Mouse (Mus musculus): ENCODE measurements around the gene Chchd3.

Chchd3 gene

GRCm38 (mm10) chr6:32801776-32802175, 258.3 kb downstream of the Chchd3 start:
- no peak for DNase-seq (ENCODE audit: low read depth, low spot score)

GRCm38 (mm10) chr6:32797525-32797924, 262.5 kb downstream of the Chchd3 start:
- no peak for DNase-seq (ENCODE audit: low read depth, low spot score)

GRCm38 (mm10) chr6:32795653-32796500, 264.2 kb downstream of the Chchd3 start:
- DNase-seq (ENCODE audit: low read depth, low spot score) = peak; percentile 50

GRCm38 (mm10) chr6:32793575-32793974, 266.5 kb downstream of the Chchd3 start:
- no peak for DNase-seq (ENCODE audit: low read depth, low spot score)

- no peak for DNase-seq (ENCODE audit: low read depth, low spot score)
These were observed 266.9 kb downstream of the Chchd3 start for GRCm38 (mm10) chr6:32793163-32793562.

GRCm38 (mm10) chr6:32790487-32790886, 269.6 kb downstream of the Chchd3 start:
- DNase-seq (ENCODE audit: low read depth, low spot score) = no peak

- DNase-seq (ENCODE audit: low read depth, low spot score) = no peak
These were observed 272.7 kb downstream of the Chchd3 start for GRCm38 (mm10) chr6:32787399-32787798.

- DNase-seq (ENCODE audit: low read depth, low spot score) = no peak
These were observed 273.9 kb downstream of the Chchd3 start for GRCm38 (mm10) chr6:32786196-32786595.

- no peak for DNase-seq (ENCODE audit: low read depth, low spot score)
These were observed 277.0 kb downstream of the Chchd3 start for GRCm38 (mm10) chr6:32783102-32783501.

- DNase-seq (ENCODE audit: low read depth, low spot score) = peak; percentile 84
These were observed 279.5 kb downstream of the Chchd3 start for GRCm38 (mm10) chr6:32780602-32781001.

- DNase-seq (ENCODE audit: low read depth, low spot score) = peak; percentile 36
These were observed 283.7 kb downstream of the Chchd3 start for GRCm38 (mm10) chr6:32776384-32776783.

GRCm38 (mm10) chr6:32754524-32754923, 305.5 kb downstream of the Chchd3 start:
- peak; percentile 86 for DNase-seq (ENCODE audit: low read depth, low spot score)

- DNase-seq (ENCODE audit: low read depth, low spot score) = peak; percentile 42
These were observed 310.2 kb downstream of the Chchd3 start for GRCm38 (mm10) chr6:32749821-32750220.

GRCm38 (mm10) chr6:32748777-32749176, 311.3 kb downstream of the Chchd3 start:
- peak; percentile 49 for DNase-seq (ENCODE audit: low read depth, low spot score)

GRCm38 (mm10) chr6:32747333-32747732, 312.7 kb downstream of the Chchd3 start:
- DNase-seq (ENCODE audit: low read depth, low spot score) = peak; percentile 42
